8 mouse cellular contexts compared by ENCODE assay signal in genomic region chr1:160078882-160079661, GRCm38 (mm10). TPM values are rescaled to one million over a fixed set of nuclear protein-coding genes. Genes with fewer than 3 reads are reported as not detected.
A peak's percentile ranks its signal among the peaks of the same experiment; 100 is the strongest.
DNase-seq lines count a peak whose midpoint lies in the region; ATAC-seq lines count a peak whose summit lies in the region.

No protein-coding gene starts in this region.

- intact Hi-C loops in heart, postnatal 36 days (cut with DNase I), result loop anchor here (10.0 kb wide), 1 partner anchor 784 kb away; no protein-coding TSS in a partner anchor
- intact Hi-C loops in left cerebral cortex, postnatal 4 days (cut with DNase I), result loop anchor here (2.0 to 5.0 kb wide), 2 partner anchors 556 to 682 kb away; partner anchors contain the start of gene Tnr

- peak; percentile 53 for ATAC-seq in activated CD4-positive, CD25-positive, alpha-beta regulatory T cell, adult 4 months

- peak; percentile 66 for DNase-seq in CD4-positive, CD25-positive, alpha-beta regulatory T cell, adult 2 months (ENCODE audit: low read depth, low spot score)
- DNase-seq in heart, postnatal 36 days, result peak; percentile 42 to 52
- DNase-seq in lung, adult 18-20 months, result peak; percentile 89 to 94
- peak; percentile 36 to 67 for DNase-seq in spleen, postnatal 4 days (ENCODE audit: low spot score in 2 of 2)
- no peak for DNase-seq in cerebellum, postnatal 14 days
- no peak for DNase-seq in MN1 (ENCODE audit: low spot score)
- DNase-seq in left cerebral cortex, postnatal 4 days, result no peak

RNA-seq across cellular contexts. Expression of gene 4930523C07Rik, which starts 34.9 kb away (rescaled TPM):
- polyA plus RNA-seq in activated CD4-positive, CD25-positive, alpha-beta regulatory T cell, adult 4 months (2017; shearing (Covaris generic)), result 100 to 1,000 TPM; 144 to 219 TPM
- 10 to 100 TPM; 24.2 to 25.8 TPM for total RNA-seq in heart, postnatal 36 days (2021)
- total RNA-seq in left cerebral cortex, postnatal 4 days (2021), result 1 to 10 TPM; 2.3 to 3.2 TPM

Comparison
In these comparisons a context has a peak if more than half of its experiments do, and no peak if none do; other contexts are left out.
1. DNase-seq: peak in CD4-positive, CD25-positive, alpha-beta regulatory T cell, adult 2 months (single experiment), heart, postnatal 36 days (2 of 2), lung, adult 18-20 months (2 of 2) and spleen, postnatal 4 days (2 of 2); none in cerebellum, postnatal 14 days (0 of 2), MN1 (single experiment) and left cerebral cortex, postnatal 4 days (single experiment).
2. RNA of gene 4930523C07Rik, which starts 34.9 kb away (total RNA-seq): 24.2 to 25.8 TPM in heart, postnatal 36 days; 2.3 to 3.2 TPM in left cerebral cortex, postnatal 4 days; every median in the first group is over 4 times any median in the second.